12 mouse cellular contexts compared by ENCODE assay signal in the genomic region with DNA sequence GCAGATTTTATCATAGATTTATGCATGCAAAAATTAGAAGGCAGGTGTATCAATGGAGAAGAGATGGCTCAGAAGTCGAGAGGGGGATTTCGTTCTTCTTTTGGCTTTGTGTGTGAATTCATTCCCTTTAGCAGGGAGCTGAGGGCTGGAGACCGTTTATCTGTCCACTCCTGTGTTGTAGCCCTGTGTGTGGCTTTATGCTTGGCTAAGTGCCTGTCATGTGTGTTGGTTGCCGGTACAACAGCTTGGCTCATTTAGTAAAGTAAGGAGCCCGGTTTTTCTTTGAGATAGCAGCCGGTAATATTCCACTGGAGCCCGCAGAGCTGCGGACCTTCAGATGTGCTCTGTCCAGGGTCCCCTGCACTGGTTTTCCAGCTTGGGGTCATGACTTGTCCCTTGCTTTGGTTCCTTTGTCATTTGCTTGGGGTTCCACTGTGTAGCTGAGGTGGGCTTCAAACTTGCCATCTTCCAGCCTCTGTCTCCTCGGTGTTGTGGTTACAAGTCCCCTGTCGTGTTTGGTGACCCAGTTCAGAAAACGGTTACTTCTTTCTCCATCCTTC.
DNase-seq lines count a peak whose midpoint lies in the region; ATAC-seq and TF ChIP-seq lines count a peak whose summit lies in the region.
"Had no signal": no experiment of that assay in that cellular context is flagged by ENCODE, and none has a peak within 500 bp of the region (broad histone marks: within the 10 kb centered on the region; RNA-seq: fewer than 3 reads in every experiment).

No protein-coding gene starts in this region.

- 62% methylated on average over 11 of the region's 11 CpGs for WGBS in hindbrain, embryonic 15.5 days
- 59% methylated on average over 11 of the region's 11 CpGs for WGBS in hindbrain, embryonic 14.5 days
- 72% methylated on average over 11 of the region's 11 CpGs for WGBS in embryonic facial prominence, embryonic 11.5 days
- WGBS in forebrain, postnatal 0 days, result 29% methylated on average over 11 of the region's 11 CpGs
- 56% methylated on average over 11 of the region's 11 CpGs for WGBS in stomach, embryonic 14.5 days

- no peak overlapping the region for H3K27ac ChIP-seq in hindbrain, embryonic 15.5 days (replicated peaks)
- H3K27ac ChIP-seq in hindbrain, embryonic 14.5 days, result no peak overlapping the region
- no peak overlapping the region for H3K27ac ChIP-seq in embryonic facial prominence, embryonic 11.5 days (replicated peaks; ENCODE audit: low read depth, low read length)
- H3K27ac ChIP-seq in forebrain, postnatal 0 days (ENCODE audit: low read depth, low read length), result no peak overlapping the region
- peak overlapping the region; percentile 74; the same call in 1 of the 2 replicates for H3K27ac ChIP-seq in stomach, embryonic 14.5 days (ENCODE audit: low read length)
- H3K27ac ChIP-seq: hindbrain, postnatal 0 days had no signal

- no peak overlapping the region for H3K9ac ChIP-seq in hindbrain, embryonic 15.5 days
- H3K9ac ChIP-seq in hindbrain, embryonic 14.5 days, result no peak overlapping the region
- H3K9ac ChIP-seq in embryonic facial prominence, embryonic 11.5 days (replicated peaks; ENCODE audit: low read length), result no peak overlapping the region
- H3K9ac ChIP-seq in forebrain, postnatal 0 days, result no peak overlapping the region
- no peak overlapping the region for H3K9ac ChIP-seq in stomach, embryonic 14.5 days (replicated peaks; ENCODE audit: low read depth, low read length)

- H3K27me3 ChIP-seq in hindbrain, embryonic 15.5 days, result no peaks in the 10 kb centered on the region
- H3K27me3 ChIP-seq in hindbrain, embryonic 14.5 days (ENCODE audit: control insufficient read depth, insufficient read depth, low read length), result no peaks in the 10 kb centered on the region
- no peaks in the 10 kb centered on the region for H3K27me3 ChIP-seq in embryonic facial prominence, embryonic 11.5 days (ENCODE audit: control insufficient read depth, insufficient read depth, low read length)
- H3K27me3 ChIP-seq in forebrain, postnatal 0 days (ENCODE audit: insufficient read depth, low read length), result no peaks in the 10 kb centered on the region
- H3K27me3 ChIP-seq in stomach, embryonic 14.5 days (ENCODE audit: control insufficient read depth, insufficient read depth, low read length), result no peaks in the 10 kb centered on the region

- no peak for TF ChIP-seq CTCF in forebrain, postnatal 0 days (IDR thresholded peaks at IDR 0.05; ENCODE audit: low read depth)

- peak overlapping the region; percentile 39; the same call in 1 of the 2 replicates for H3K4me2 ChIP-seq in hindbrain, embryonic 15.5 days
- no peak overlapping the region for H3K4me2 ChIP-seq in hindbrain, embryonic 14.5 days (replicated peaks)
- no peak overlapping the region for H3K4me2 ChIP-seq in embryonic facial prominence, embryonic 11.5 days (ENCODE audit: low read depth, low read length)
- H3K4me2 ChIP-seq in forebrain, postnatal 0 days (ENCODE audit: low read depth), result peak overlapping the region; percentile 31; the same call in 1 of the 2 replicates
- no peak overlapping the region for H3K4me2 ChIP-seq in stomach, embryonic 14.5 days (replicated peaks; ENCODE audit: low read depth, low read length)

- no peak overlapping the region for H3K4me3 ChIP-seq in hindbrain, embryonic 15.5 days
- no peak overlapping the region for H3K4me3 ChIP-seq in hindbrain, embryonic 14.5 days (replicated peaks; ENCODE audit: low read length)
- H3K4me3 ChIP-seq in embryonic facial prominence, embryonic 11.5 days (ENCODE audit: low read depth, low read length), result no peak overlapping the region
- no peak overlapping the region for H3K4me3 ChIP-seq in forebrain, postnatal 0 days (ENCODE audit: low read depth, low read length)
- no peak overlapping the region for H3K4me3 ChIP-seq in stomach, embryonic 14.5 days (ENCODE audit: low read depth, low read length)
- H3K4me3 ChIP-seq: erythroblast, embryonic 14.5 days had no signal

- H3K9me3 ChIP-seq in hindbrain, embryonic 15.5 days, result no peaks in the 10 kb centered on the region
- no peaks in the 10 kb centered on the region for H3K9me3 ChIP-seq in hindbrain, embryonic 14.5 days (ENCODE audit: control insufficient read depth, low read length)
- H3K9me3 ChIP-seq in embryonic facial prominence, embryonic 11.5 days (replicated peaks; ENCODE audit: control insufficient read depth, low read length), result no peaks in the 10 kb centered on the region
- H3K9me3 ChIP-seq in forebrain, postnatal 0 days (ENCODE audit: low read length), result no peaks in the 10 kb centered on the region
- no peaks in the 10 kb centered on the region for H3K9me3 ChIP-seq in stomach, embryonic 14.5 days (ENCODE audit: control insufficient read depth, low read depth, low read length)

- 0 out of 2 replicates have a peak, but pooled peaks cover 7% of the 10 kb centered on the region for H3K4me1 ChIP-seq in hindbrain, embryonic 15.5 days (replicated peaks)
- no peaks in the 10 kb centered on the region for H3K4me1 ChIP-seq in hindbrain, embryonic 14.5 days (replicated peaks; ENCODE audit: control insufficient read depth, insufficient read depth, low read length)
- H3K4me1 ChIP-seq in embryonic facial prominence, embryonic 11.5 days (ENCODE audit: control insufficient read depth, insufficient read depth, low read length), result no peaks in the 10 kb centered on the region
- H3K4me1 ChIP-seq in forebrain, postnatal 0 days (ENCODE audit: insufficient read depth), result peaks cover 4% of the 10 kb centered on the region; the same call in 1 of the 2 replicates
- H3K4me1 ChIP-seq in stomach, embryonic 14.5 days (ENCODE audit: control insufficient read depth, insufficient read depth, low read length), result peaks cover 6% of the 10 kb centered on the region

- no peaks in the 10 kb centered on the region for H3K36me3 ChIP-seq in hindbrain, embryonic 15.5 days
- H3K36me3 ChIP-seq in hindbrain, embryonic 14.5 days (replicated peaks; ENCODE audit: control insufficient read depth, insufficient read depth), result no peaks in the 10 kb centered on the region
- no peaks in the 10 kb centered on the region for H3K36me3 ChIP-seq in embryonic facial prominence, embryonic 11.5 days (replicated peaks; ENCODE audit: control insufficient read depth, insufficient read depth, low read depth, low read length)
- H3K36me3 ChIP-seq in forebrain, postnatal 0 days (ENCODE audit: insufficient read depth), result no peaks in the 10 kb centered on the region
- H3K36me3 ChIP-seq in stomach, embryonic 14.5 days (ENCODE audit: control insufficient read depth, insufficient read depth, low read length), result no peaks in the 10 kb centered on the region

- ATAC-seq in hindbrain, embryonic 15.5 days (ENCODE audit: low FRiP score, low read depth), result no peak
- ATAC-seq in hindbrain, embryonic 14.5 days (ENCODE audit: low FRiP score), result no peak
- ATAC-seq in embryonic facial prominence, embryonic 11.5 days (replicated peaks; ENCODE audit: insufficient number of reproducible peaks, low FRiP score, low TSS enrichment, low read depth), result no peak; the same call in 1 of the 2 replicates
- peak; percentile 40; the same call in 1 of the 2 replicates for ATAC-seq in forebrain, postnatal 0 days
- no peak for ATAC-seq in stomach, embryonic 14.5 days (ENCODE audit: insufficient number of reproducible peaks, insufficient read depth, low FRiP score, low read depth)
- ATAC-seq: activated CD4-positive, CD25-positive, alpha-beta regulatory T cell, adult 4 months had no signal

- no peak for DNase-seq in hindbrain, embryonic 14.5 days (ENCODE audit: low spot score)
- DNase-seq in embryonic facial prominence, embryonic 11.5 days (ENCODE audit: low spot score), result peak; percentile 9
- peak; percentile 31 for DNase-seq in forebrain, postnatal 0 days
- no peak for DNase-seq in right cerebral cortex, postnatal 14 days
- DNase-seq in cerebellum, adult 11-12 months, result no peak
- DNase-seq: gastrocnemius, postnatal 14 days; thymus, postnatal 25 days had no signal

Comparison
In these comparisons a context has a peak if more than half of its experiments do, and no peak if none do; other contexts are left out.
1. H3K4me2 ChIP-seq: peak in hindbrain, embryonic 15.5 days (single experiment) and forebrain, postnatal 0 days (single experiment); none in hindbrain, embryonic 14.5 days (single experiment), embryonic facial prominence, embryonic 11.5 days (single experiment) and stomach, embryonic 14.5 days (single experiment).
2. DNase-seq: peak in embryonic facial prominence, embryonic 11.5 days (single experiment) and forebrain, postnatal 0 days (single experiment); none in hindbrain, embryonic 14.5 days (single experiment), right cerebral cortex, postnatal 14 days (single experiment) and cerebellum, adult 11-12 months (single experiment).